Mouse (Mus musculus) MN1 (cell line): ENCODE measurements around the gene Lias.

Experiments used
- DNase-seq: peaks from one replicate; pipeline ENCODE4 v3.0.0-alpha.2; 2016; ENCODE audit warnings: low spot score

The Lias gene

GRCm38 (mm10) chr5:65390648-65391644, at the start of gene Lias, which contains the start of gene Rpl9:
Gene Lias, plus strand, starts transcription at chr5:65391497.
Gene Rpl9, minus strand, starts transcription at chr5:65391444.
- DNase-seq: peak; percentile 96

DNA sequence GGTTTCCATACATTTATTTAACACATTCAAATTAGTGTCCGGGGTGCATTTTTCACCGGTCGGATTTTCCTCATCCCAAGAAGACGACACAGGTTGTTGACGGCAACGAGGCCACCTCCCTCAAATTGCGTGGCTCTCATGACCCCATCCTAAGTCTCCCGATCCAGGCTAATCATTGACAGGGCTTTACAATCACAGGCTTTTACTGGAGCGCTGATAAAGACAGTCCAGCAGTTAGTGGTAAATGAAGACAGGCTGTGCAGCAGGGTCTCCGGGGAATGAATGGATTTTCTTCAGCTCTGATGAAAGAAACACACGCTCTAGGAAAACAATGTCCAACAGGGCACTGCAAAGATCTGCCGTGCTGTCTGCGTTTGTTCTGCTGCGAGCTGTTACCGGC, 43.1 kb upstream of the Lias start, which contains the start of gene Klb:
Klb (plus strand) TSS at position 147 of the 400 bp plus-strand sequence.
- DNase-seq: no peak

GRCm38 (mm10) chr5:65350508-65350907, 40.8 kb upstream of the Lias start:
- no peak for DNase-seq

DNA sequence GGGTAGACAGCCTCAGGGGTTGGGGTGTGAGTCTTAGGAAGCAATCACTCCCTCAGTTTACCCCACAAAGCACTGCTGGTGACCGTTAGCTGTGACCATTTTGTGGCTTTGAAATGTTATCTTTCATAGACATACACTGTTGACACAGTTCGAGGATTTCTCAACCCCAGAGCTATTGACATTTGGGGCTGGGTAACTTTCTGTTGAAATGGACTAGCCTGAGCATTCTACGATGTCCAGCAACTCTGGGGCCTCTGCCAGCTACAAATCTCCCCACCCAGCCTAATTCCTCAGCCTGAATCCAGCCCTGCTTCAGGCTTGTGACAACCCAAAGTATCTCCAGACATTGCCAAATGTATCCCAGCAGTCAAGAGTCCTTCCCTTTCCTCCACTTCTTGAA, 37.2 kb upstream of the Lias start:
- DNase-seq: no peak

DNA sequence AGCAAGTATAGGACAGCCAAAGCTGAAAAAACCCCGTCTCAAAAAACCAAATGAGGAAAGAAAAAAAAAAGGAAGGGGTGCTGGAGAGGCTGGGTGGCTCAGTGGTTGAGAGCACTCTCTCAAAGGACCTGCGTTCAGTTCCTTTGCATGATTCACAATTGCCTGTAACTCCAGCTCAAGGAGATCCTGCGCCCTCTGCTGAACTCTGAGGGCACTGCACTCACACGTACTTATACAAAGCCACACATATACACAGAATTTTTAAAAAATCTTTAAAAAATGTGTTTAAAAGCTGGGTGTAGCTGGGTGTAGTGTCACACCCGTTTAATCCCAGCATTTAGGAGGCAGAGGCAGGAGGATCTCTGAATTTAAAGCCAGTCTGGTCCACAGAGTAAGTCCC, 36.3 kb upstream of the Lias start:
- no peak for DNase-seq

GRCm38 (mm10) chr5:65356851-65357250, 34.4 kb upstream of the Lias start:
- DNase-seq: no peak

DNA sequence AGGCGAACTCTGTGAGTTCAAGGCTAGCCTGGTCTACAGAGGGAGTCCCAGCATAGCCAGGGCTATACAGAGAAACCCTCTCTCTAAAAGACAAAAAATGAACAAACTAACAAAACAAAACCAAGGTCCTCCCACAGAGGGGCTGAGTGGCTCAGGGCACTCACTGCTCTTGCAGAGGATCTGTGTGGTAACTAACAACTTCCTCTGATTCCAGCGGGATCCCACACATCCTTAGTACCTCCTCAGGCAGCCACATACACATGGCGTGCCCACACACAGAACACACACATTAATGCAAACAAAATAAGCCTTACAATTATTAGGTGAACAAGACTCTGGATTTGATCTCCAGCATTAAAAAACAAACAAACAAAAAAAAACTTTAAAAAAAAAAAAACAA, 33.5 kb upstream of the Lias start:
- no peak for DNase-seq

- no peak for DNase-seq
Measured at GRCm38 (mm10) chr5:65367837-65368236, 23.5 kb upstream of the Lias start.

DNA sequence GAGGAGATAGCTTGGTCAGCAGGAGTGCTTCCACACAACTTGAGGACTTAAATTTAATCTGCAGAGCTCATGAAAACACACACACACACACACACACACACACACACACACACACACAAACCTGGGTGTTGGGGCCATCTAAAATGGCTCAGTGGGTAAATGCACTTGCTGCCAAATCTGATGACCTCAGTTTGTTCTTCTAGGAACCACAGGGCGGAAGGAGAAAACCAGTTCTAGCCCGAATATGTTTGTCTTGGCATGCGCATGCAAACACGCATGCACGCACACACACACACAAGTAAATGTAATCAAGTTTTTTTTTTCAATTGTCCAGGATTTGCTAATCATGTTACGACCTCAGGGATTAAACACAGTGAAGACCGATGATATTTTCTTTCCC, 19.7 kb upstream of the Lias start:
- DNase-seq: no peak

GRCm38 (mm10) chr5:65374746-65375145, 16.6 kb upstream of the Lias start:
- DNase-seq: no peak

DNA sequence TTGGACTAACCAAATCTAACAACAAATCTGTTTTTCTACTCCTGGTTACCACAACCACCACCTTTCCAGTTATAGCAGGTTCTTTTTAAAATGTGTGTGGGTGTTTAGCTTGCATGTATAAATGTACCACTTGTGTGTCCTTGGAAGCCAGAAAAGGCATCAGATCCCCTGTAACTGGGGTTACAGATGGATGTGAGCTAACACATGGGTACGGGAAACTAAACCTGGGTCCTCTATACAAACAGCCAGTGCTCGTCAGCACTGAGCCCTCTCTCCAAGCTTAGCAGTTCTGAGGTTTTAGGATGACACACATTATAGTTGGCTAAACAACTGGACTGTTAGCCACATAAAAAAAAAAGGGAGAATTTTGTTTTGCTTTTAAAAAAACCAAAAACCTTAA, 5.6 kb upstream of the Lias start:
- DNase-seq: no peak

- no peak for DNase-seq
Measured at GRCm38 (mm10) chr5:65387008-65387867, 4.1 kb upstream of the Lias start.

DNA sequence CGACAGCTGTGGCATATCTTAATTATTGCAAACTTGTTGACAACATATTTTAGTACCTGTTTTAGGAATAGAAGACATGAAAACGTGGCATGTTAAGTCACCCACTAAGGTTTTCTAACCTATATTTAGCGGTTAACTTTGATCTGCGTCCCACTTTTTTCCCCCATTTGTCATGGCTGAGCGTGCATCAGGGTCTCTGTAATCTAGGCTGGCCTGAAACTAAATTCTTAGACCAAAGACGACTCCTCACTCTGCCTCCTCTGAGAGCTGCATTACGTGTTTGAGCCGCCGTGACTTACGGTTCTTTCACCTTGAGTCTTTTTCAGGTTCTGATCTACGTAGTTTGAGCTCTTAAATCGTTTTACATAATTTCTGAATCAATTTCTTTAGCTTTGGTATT, 456 bp downstream of the Lias start:
- peak; percentile 72 for DNase-seq

- no peak for DNase-seq
Measured at GRCm38 (mm10) chr5:65394425-65394824, 3.1 kb downstream of the Lias start.

- peak; percentile 79 for DNase-seq
Measured at GRCm38 (mm10) chr5:65401251-65401994, 10.1 kb downstream of the Lias start.

GRCm38 (mm10) chr5:65407989-65408388, 16.7 kb downstream of the Lias start:
- DNase-seq: no peak

DNA sequence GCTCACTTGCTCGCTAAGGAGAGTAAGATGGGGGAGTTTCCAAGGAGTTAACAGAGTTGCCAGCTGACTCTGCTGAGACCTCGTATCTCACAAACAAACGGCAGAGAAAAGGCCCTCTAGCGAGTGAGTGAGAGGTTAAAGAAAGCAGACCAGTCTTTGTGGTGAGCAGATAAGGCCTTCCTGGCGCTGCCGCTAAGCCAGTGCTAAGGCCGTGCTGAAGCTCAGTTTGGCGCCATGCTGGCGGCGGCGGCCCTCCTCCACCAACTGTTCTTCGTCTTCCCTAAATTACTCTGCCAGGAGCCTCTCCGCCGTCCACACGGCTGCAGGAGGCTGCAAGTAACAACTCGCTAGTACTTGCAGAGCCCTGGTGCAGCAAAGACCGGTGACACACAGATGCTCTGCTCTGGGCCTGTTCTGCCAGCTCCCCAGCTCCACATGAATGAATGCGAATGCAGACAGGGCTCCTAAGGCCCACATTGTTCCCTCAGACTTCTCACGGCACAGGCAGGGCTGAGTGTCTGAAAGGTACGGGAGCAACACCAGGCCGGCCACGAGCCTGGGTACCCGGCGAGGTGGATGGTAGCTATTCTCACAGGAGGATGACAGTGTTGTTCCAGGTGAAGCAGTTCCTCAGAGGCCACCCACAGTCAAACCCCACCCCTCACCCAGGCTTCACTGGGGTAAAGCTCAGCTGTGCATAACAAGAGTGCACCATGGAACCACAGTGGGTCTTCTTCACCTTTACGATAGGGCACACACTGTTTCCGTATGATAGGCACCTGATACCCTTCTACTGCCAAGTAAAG, 24.6 kb downstream of the Lias start:
- peak; percentile 65 for DNase-seq

GRCm38 (mm10) chr5:65419136-65419535, 27.8 kb downstream of the Lias start:
- DNase-seq: no peak

DNA sequence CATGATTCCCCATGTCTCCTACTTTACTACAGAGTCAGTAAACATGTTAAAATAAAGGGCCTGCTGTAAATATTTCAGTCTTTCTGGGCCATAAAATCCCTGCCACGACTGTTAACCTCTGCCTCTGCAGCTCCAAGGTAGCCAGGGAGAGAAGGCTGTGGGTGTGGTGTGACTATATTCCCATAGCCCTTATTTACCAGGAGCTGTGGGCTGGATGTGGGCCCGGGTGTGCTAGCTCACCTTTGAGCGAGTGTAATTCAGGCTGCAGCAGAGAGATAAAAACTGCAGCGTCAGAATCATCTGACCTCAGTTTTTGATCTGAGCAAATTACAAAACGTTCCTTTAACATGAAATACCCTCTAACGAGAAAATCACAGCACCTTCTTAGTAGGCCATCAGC, 29.5 kb downstream of the Lias start:
- no peak for DNase-seq

GRCm38 (mm10) chr5:65422803-65423202, 31.5 kb downstream of the Lias start:
- DNase-seq: no peak

DNA sequence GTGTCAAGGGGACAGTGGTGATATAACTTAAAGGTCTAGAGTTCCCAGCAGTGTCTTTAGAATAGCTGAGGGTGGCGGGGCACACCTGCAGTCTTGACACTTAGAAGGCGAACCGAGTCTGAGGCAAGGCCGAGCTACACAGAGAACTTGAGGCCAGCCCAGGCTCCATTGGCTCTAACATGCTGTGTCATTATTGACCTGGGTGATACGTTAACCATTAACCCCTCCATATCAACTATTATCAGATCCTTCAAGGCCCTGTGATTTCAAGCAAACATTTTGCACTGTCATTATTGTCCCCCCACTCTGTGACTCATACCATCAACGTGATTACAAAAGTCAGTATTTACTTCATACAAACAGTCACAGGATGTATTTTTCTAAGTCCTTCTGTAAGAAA, 32.9 kb downstream of the Lias start:
- no peak for DNase-seq
